Mouse (Mus musculus) liver, embryonic 14.5 days (tissue): Measurements from ENCODE around the gene Ccnh.

ENCODE experiments used
- CTCF ChIP-seq: IDR thresholded peaks from 2 replicates; pipeline ENCODE4 v1.5.1; 2016; ENCODE audit warnings: antibody characterized with exemption, low read depth, control low read depth
- EP300 ChIP-seq: IDR thresholded peaks from 2 replicates; pipeline ENCODE4 v1.6.1; 2016; ENCODE audit warnings: antibody characterized with exemption, low read depth

GRCm38 (mm10) chr13:85210353-85210752 is 21.1 kb downstream of the Ccnh start:
- no peak for TF ChIP-seq EP300
- TF ChIP-seq CTCF, result no peak
